Mouse (Mus musculus) embryo, embryonic 9.5 days (tissue): Measurements from ENCODE around the gene Ganab.
"Not testable (repeated sequence)": the region's sequence is repeated elsewhere in the genome, so short reads cannot be mapped to it uniquely, and the experiment has no call there.

Source experiments
- DNase-seq: peaks from one replicate; pipeline ENCODE4 v3.0.0-alpha.2; 2017; ENCODE audit errors: extremely low spot score

Gene Ganab

GRCm38 (mm10) chr19:8888511-8889385 is 9.1 kb upstream of the Ganab start, which contains the start of the genes 1810009A15Rik and Gm49416:
Gene 1810009A15Rik, plus strand, starts transcription at chr19:8888853.
Gene Gm49416, plus strand, starts transcription at chr19:8888926.
- peak; percentile 97 for DNase-seq

GRCm38 (mm10) chr19:8892829-8893766 is 4.8 kb upstream of the Ganab start, which contains the start of gene Ints5:
Gene Ints5, plus strand, starts transcription at chr19:8893005.
- DNase-seq = peak; percentile 90

- no peak for DNase-seq
Observed at GRCm38 (mm10) chr19:8895397-8895960, 2.4 kb upstream of the Ganab start.

DNA sequence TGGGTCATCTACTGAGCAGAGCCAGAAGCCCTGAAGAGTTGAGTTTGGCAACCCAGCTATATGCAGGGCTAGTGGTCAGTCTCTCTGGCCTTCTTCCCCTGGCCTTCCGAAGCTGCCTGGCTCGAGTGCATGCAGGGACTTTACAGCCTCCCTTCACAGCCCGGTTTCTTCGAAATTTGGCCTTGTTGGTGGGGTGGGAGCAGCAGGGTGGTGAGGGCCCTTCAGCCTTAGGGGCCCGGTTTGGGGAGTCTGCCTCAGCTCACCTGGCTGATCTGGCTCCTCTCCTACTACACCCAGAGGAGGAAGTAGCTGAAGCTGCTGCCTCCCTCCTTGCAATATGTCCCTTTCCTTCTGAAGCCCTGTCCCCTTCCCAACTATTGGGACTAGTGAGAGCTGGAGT is 1.6 kb upstream of the Ganab start:
- DNase-seq = not testable (repeated sequence)

GRCm38 (mm10) chr19:8897211-8897864 is 533 bp upstream of the Ganab start:
- peak; percentile 37 for DNase-seq

GRCm38 (mm10) chr19:8898576-8898975 is 705 bp downstream of the Ganab start:
- DNase-seq = no peak

DNA sequence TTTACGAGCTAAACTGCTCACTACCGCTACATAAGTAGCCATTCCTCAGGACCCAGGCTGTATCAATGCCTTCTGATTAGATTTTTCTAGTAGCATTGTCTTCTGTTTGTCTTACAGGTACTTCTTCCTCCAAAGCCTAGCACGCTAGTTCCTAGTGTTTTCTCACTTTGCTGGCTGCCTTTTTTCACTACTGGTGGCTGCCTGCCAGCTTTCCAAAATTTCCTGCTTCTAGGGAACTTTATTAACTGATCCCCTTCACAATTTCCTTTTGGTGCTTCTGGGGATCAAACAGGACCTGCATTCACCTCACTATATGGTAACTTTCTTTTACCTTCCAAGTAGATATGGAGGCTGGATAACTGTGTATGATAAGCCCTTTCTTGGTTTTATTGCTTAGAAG is 1.2 kb downstream of the Ganab start:
- DNase-seq = no peak

- no peak for DNase-seq
Observed at GRCm38 (mm10) chr19:8903412-8903811, 5.5 kb downstream of the Ganab start.

DNA sequence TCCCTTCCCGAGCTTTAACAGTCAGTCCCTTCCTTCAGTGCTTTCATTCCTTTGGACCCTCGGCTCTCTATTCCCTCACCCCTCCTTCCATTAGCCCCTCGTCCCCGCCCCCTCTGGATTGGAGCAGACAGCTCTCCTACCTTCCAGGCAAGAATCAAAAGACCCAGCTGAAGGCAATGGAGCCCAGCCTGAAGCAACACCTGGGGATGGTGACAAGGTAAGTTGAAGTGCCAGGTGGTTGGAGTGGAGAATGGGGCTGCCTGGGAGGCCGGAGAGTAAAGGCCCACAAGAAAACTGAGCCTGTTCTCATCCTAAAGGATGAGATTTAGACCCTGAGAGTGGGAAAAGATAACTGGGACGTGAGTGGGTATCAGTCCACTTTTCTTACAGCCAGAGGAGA is 10.7 kb downstream of the Ganab start:
- no peak for DNase-seq

GRCm38 (mm10) chr19:8911810-8912209 is 13.9 kb downstream of the Ganab start:
- DNase-seq = no peak

DNA sequence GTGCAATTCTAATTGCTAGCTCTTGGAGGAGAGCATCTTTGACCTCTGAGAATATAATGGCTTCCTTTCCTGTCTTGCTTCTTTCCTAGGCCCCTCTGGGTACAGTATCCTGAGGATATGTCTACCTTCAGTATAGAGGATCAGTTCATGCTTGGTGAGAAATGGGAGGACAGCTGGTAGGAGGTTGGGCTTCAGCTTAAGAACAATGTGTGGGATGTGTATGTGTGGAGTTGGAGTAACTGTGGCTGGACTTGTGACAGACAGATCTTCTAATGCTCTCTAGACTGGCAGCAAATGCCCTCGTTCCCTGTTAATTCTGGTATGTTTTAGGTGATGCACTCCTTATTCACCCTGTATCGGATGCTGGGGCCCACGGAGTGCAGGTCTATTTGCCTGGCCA is 16.3 kb downstream of the Ganab start:
- no peak for DNase-seq

GRCm38 (mm10) chr19:8919000-8919399 is 21.1 kb downstream of the Ganab start:
- no peak for DNase-seq

DNA sequence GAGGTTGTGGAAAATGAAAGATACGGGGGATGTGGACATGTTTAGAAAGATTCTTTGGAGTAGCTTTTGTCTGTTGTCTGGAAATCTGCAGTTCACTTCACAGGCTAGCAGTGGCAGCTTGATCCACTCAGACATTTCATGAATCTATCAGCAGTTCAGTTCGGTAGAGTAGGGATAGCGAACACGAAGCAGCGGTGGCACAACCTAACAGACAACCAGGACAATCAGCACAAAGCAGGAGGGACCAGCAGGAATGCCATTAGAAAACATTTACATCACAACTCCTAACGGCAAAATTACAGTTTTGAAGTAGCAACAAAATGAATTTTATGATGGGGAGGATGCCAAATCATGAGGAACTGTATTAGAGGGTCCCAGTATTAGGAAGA is 21.8 kb downstream of the Ganab start:
- DNase-seq = no peak

DNA sequence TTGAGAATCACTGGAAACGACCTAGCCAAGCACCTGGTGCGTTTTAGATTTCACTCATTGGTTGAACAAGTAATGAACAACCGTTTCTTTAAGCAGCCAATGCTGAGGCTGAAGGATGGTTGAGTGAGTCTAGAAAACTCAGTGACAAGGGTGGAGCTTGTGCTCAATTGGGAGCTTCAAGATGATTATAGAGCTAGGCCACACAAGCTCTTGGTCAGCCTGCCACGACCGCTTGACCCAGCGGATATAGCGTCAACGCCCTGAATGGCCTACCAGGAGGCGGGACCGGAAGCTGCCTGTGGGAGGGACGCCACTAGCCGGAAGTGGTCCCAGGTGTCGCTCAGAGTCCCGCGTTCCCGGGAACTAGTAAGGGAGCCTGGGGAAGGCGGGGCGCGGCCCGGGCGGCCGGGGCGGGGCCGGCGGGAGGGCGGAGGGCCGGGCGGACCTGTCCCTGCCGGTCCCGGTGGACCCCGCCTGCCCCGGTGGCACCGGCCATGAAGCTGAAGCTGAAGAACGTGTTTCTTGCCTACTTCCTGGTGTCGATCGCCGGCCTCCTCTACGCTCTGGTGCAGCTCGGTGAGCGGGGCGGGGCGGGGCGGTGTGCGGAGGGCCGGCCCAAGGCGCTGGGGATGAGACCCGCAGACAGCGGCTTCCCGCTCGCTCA is 22.3 kb downstream of the Ganab start, which contains the start of gene B3gat3:
TSS of gene B3gat3 (plus strand) at position 302 of the 664 bp plus-strand sequence.
- peak; percentile 96 for DNase-seq

DNA sequence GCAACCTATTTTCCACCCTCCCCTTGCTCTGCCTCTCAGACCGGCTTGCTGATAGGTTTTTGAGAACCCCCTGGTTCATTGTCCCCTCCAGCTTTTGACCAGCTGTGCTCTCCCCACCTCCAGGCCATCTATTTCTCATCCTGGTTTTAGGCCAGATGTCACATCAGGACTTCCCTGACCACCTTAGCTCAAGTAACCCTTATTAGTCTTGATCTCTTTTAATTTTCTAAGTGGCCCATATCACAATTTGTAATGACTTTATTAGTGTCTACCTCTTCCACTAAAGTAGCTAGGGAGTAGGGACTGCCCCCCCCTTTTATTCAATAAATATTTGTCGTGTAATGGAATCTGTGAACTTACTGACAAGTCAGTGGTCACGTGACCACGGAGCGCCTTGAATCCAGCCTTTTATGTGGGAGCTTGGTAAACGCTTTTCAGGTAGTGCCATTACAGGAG is 23.0 kb downstream of the Ganab start:
- peak; percentile 49 for DNase-seq

DNA sequence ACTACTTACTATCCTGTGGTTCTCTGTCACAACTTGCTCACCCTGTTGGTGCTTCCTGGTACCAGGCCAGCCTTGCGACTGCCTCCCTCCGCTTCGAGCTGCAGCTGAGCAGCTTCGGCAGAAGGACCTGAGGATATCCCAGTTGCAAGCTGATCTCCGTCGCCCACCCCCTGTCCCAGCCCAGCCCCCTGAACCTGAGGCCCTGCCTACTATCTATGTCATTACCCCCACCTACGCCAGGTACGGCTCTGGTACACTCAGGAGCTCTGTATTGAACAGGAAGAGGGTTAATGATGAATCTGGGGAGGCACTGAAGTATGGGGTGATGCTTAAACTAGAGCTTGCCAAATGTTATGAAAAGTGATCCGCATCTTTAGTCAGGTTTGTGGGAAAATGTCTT is 23.9 kb downstream of the Ganab start:
- no peak for DNase-seq

- DNase-seq = no peak
Observed at GRCm38 (mm10) chr19:8926766-8927165, 28.9 kb downstream of the Ganab start.

- no peak for DNase-seq
Observed at GRCm38 (mm10) chr19:8927891-8928525, 30.1 kb downstream of the Ganab start.

- no peak for DNase-seq
Observed at GRCm38 (mm10) chr19:8928689-8929223, 30.9 kb downstream of the Ganab start.
